Mouse (Mus musculus) hindbrain, embryonic 14.5 days (tissue): ENCODE measurements at regions not wholly inside any gene's neighbourhood (a gene's known extent, or its start where the extent isn't known, plus 50 kb on each side); places are given as distances from the start of the nearest gene placed in this dataset.
"Not testable (repeated sequence)": the region's sequence is repeated elsewhere in the genome, so short reads cannot be mapped to it uniquely, and the experiment has no call there.

Source experiments
- ATAC-seq: fragments of 200-750 bp; cut with Nextera tagmentation; 2 replicates; pipeline ENCODE4 v1.8.0; 2017; ENCODE audit warnings: moderate number of reproducible peaks, mild to moderate bottlenecking, moderate TSS enrichment, moderate library complexity; ENCODE audit not compliant: low FRiP score
- DNase-seq: peaks from one replicate; pipeline ENCODE4 v3.0.0-alpha.2; 2015; ENCODE audit warnings: low spot score
- H3K27ac ChIP-seq: fragments of 300-500 bp; sonication (generic); 2 replicates; pipeline ENCODE4 v1.5.1; 2014; ENCODE audit warnings: mild to moderate bottlenecking, moderate library complexity
- H3K27me3 ChIP-seq: fragments of 300-500 bp; sonication (generic); 2 replicates; pipeline ENCODE4 v1.6.1; 2014; ENCODE audit warnings: mild to moderate bottlenecking, low read length, mixed read lengths; ENCODE audit not compliant: control insufficient read depth, insufficient read depth
- H3K36me3 ChIP-seq: fragments of 300-500 bp; sonication (generic); replicated peaks from 2 replicates; pipeline ENCODE4 v1.6.1; 2014; ENCODE audit not compliant: control insufficient read depth, insufficient read depth
- H3K4me1 ChIP-seq: fragments of 300-500 bp; sonication (generic); replicated peaks from 2 replicates; pipeline ENCODE4 v1.6.1; 2014; ENCODE audit warnings: antibody characterized with exemption, low read length, mixed read lengths; ENCODE audit not compliant: control insufficient read depth, insufficient read depth
- H3K4me2 ChIP-seq: fragments of 300-500 bp; sonication (generic); replicated peaks from 2 replicates; pipeline ENCODE4 v1.6.1; 2014; ENCODE audit warnings: mild to moderate bottlenecking, moderate library complexity
- H3K4me3 ChIP-seq: fragments of 300-500 bp; sonication (generic); replicated peaks from 2 replicates; pipeline ENCODE4 v1.5.1; 2014; ENCODE audit warnings: mild to moderate bottlenecking, low read length
- H3K9ac ChIP-seq: fragments of 300-500 bp; sonication (generic); 2 replicates; pipeline ENCODE4 v1.6.1; 2014
- H3K9me3 ChIP-seq: fragments of 300-500 bp; sonication (generic); 2 replicates; pipeline ENCODE4 v1.6.1; 2016; ENCODE audit warnings: low read length; ENCODE audit not compliant: control insufficient read depth
- WGBS: fragments of 180-500 bp; shearing (Covaris S2); extraction: QIAGEN DNeasy Blood & Tissue Kit; methylation state at CpG from one replicate; pipeline ENCODE4 v1.1.7; 2014; 5-methylcytosine and 5-hydroxymethylcytosine counted together

DNA sequence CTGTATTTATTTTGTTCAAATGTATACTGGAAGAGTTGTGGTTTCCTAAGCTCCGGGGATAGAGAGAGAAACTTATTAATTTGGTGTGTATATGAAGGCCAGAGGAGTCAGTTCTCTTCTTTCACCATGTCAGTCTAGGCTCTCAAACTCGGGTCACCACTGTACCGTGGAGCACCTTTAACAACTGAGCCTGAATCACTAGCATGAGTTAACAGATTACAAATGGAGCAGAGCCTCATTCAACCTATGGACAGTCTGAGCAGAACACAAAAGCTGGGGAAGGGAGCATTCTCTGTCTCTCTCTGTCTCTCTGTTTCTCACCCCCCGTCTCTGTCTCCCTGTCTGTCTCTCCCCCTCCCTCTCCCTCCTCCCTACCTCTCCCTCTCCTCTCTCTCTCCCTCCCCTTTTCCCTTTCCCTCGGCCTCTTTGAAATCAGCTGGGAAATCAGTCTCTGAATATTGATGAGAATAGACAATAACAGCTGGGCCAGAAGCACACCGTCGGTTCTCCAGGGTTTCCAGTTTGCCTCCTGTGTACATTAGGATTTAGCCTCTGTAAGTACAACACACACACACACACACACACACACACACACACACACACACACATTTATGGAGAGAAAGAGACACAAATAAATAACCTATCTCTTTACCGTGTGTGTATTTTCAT lies 200.4 kb upstream of the 1700056E22Rik start:
- no peaks in the 10 kb centered on the region for H3K36me3 ChIP-seq
- no peak for DNase-seq
- H3K27ac ChIP-seq: no peak overlapping the region
- no peak overlapping the region for H3K4me2 ChIP-seq
- WGBS: 35% methylated on average over 8 of the region's 8 CpGs
- no peak overlapping the region for H3K4me3 ChIP-seq
- ATAC-seq: no peak
- H3K9me3 ChIP-seq: no peaks in the 10 kb centered on the region
- H3K27me3 ChIP-seq: no peaks in the 10 kb centered on the region; the same call in 1 of the 2 replicates
- peaks cover 14% of the 10 kb centered on the region; the same call in 1 of the 2 replicates for H3K4me1 ChIP-seq
- no peak overlapping the region for H3K9ac ChIP-seq

DNA sequence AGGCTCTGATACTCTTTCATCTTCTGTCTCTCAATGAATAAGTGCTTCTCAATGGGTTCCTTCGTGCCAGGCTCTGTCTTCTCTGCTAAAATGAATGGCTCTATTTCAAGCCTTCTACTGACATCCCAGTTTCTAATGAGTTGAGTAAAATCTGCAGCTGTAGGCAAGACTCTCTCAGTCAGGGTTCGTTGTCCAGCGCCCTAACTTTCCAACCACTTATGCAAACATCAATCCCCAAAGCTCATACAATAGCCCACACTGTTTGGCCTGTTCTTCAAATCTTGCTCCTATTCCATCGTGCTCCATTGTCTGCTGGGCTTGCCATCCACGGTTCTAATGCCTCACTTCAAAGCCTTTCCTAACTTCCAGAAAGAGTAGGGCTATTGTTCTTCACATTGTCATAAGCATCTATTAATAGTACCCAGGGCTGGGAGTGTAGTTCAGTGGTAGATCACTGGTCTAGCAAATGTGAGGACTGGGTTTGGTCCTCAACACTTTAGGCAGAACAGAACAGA lies 199.7 kb upstream of the 1700056E22Rik start:
- WGBS: 58% methylated on average over 5 of the region's 5 CpGs
- no peak for ATAC-seq
- no peak overlapping the region for H3K9ac ChIP-seq
- no peaks in the 10 kb centered on the region for H3K36me3 ChIP-seq
- H3K4me1 ChIP-seq: peaks cover 14% of the 10 kb centered on the region; the same call in 1 of the 2 replicates
- DNase-seq: no peak
- no peak overlapping the region for H3K4me3 ChIP-seq
- H3K9me3 ChIP-seq: no peaks in the 10 kb centered on the region
- H3K27ac ChIP-seq: no peak overlapping the region
- no peaks in the 10 kb centered on the region; the same call in 1 of the 2 replicates for H3K27me3 ChIP-seq
- H3K4me2 ChIP-seq: no peak overlapping the region

DNA sequence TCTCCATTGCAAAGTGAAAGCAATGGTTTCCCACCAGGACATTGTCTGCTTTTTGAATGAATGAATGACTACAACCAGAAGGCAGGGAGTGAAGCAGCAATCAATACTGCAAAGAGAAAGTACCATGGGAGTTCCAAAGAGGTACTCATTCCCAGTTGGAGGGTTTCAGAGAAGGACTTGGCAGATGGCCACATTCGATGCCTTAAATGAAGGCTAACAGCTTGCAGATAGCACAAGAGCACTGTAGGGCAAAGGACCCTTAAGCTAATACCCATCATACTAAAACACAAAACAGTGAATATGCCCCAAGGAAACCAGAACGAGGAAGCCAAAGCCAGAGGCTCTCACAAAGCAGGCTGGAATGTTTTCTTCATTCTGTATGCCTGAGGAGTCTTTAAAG lies 188.2 kb upstream of the 1700056E22Rik start:
- H3K4me3 ChIP-seq: no peak overlapping the region
- no peak overlapping the region for H3K4me2 ChIP-seq
- DNase-seq (no peak), ATAC-seq (no peak)
- H3K27ac ChIP-seq: no peak overlapping the region
- no peak overlapping the region for H3K9ac ChIP-seq
- no peaks in the 10 kb centered on the region for H3K9me3 ChIP-seq
- no peaks in the 10 kb centered on the region for H3K27me3 ChIP-seq
- no peaks in the 10 kb centered on the region for H3K4me1 ChIP-seq
- no peaks in the 10 kb centered on the region for H3K36me3 ChIP-seq
- WGBS: 78% methylated on average over 2 of the region's 2 CpGs

DNA sequence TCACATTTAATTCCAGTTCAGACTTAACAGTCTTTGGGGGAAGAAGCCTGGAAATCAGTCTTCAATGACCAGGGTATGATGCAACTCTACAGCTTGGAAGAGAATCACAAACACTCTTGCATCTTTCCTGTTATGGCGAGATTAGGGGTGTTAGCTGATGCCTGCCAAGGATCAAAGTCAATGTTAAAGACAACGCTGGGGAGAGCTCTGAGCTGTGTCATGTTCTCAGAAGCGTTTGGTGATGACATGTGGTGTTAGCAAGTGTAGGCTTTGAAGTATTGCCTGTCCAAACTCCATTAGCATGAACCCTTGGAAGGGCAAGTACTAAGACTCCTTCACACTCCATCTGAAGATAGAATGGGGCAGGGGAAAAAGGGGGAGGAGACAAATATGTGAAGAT lies 187.7 kb upstream of the 1700056E22Rik start:
- no peak for ATAC-seq
- Histone ChIP-seq H3K9ac (no peak overlapping the region), H3K36me3 (no peaks in the 10 kb centered on the region), H3K4me1 (no peaks in the 10 kb centered on the region), H3K4me3 (no peak overlapping the region), H3K9me3 (no peaks in the 10 kb centered on the region), H3K4me2 (no peak overlapping the region), H3K27ac (no peak overlapping the region), H3K27me3 (no peaks in the 10 kb centered on the region)
- DNase-seq: no peak
- 82% methylated on average over 3 of the region's 3 CpGs for WGBS

DNA sequence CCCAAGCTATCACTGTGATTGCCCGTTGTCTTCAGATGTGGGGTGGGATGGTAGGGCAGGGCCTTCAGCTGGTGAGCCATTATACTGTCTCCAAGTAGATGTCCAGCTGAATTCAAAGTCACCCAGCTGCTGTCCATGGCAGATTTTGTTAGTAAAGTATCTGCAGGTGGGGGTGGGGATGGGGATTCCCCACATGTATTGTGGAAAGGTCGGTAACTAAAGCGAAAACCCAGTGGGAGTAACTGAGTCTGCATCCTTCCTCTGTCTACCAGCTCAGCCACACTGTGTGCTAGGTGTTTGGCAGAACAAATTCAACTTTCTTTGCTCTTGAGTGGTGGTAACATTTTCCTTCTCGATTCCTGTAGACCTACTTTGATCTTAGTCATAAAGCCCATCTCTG lies 163.2 kb upstream of the 1700056E22Rik start:
- no peak for ATAC-seq
- Histone ChIP-seq H3K4me3 (no peak overlapping the region), H3K27me3 (no peaks in the 10 kb centered on the region), H3K36me3 (no peaks in the 10 kb centered on the region), H3K4me1 (no peaks in the 10 kb centered on the region), H3K27ac (no peak overlapping the region), H3K9me3 (no peaks in the 10 kb centered on the region), H3K4me2 (no peak overlapping the region), H3K9ac (no peak overlapping the region)
- DNase-seq: no peak
- 93% methylated on average over 4 of the region's 4 CpGs for WGBS

DNA sequence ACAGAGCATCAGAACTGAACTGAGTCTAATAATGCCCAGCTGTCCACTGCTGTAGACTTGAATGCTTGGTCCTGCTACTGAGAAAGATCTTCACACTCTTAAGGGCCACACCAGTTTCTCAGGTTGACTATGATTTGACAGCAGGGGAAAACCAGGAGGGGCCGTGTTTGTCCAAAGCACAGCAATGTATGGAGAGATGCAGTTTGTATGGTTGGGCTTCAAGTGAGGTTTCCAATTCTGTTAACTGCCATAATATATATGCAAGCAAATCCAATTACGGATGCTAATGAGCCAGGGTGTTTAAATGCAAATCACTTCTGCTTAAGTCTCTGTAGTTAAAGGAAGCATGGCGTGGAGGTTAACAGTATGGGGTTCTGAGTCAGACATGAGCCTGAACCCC lies 157.2 kb upstream of the 1700056E22Rik start:
- H3K4me1 ChIP-seq: no peaks in the 10 kb centered on the region
- H3K9ac ChIP-seq: no peak overlapping the region
- no peak overlapping the region for H3K4me2 ChIP-seq
- no peak overlapping the region for H3K4me3 ChIP-seq
- H3K27ac ChIP-seq: no peak overlapping the region
- H3K36me3 ChIP-seq: no peaks in the 10 kb centered on the region
- ATAC-seq (no peak), DNase-seq (no peak)
- no peaks in the 10 kb centered on the region for H3K9me3 ChIP-seq
- no peaks in the 10 kb centered on the region for H3K27me3 ChIP-seq
- WGBS: 56% methylated on average over 3 of the region's 3 CpGs

DNA sequence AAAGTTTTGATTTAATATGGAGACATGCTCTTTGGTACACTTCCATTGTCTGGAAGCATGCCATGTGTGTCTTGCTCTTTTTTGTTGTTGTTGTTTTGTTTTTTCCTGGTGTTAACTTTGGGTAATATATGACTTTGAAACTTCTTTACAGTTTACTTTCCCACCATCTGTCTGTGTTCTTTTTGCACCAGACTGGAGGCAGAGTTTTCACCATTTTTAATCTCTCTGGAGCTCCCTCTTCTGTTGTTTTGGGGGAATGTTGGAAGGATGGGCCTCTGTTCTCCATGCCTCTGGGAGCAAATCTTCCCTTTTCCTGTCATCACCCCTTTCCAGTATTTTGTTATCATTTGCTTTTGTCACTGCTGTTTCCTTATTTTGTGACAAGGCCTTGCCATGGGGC lies 153.5 kb upstream of the 1700056E22Rik start:
- no peak overlapping the region for H3K9ac ChIP-seq
- H3K4me3 ChIP-seq: no peak overlapping the region
- H3K36me3 ChIP-seq: no peaks in the 10 kb centered on the region
- no peak overlapping the region for H3K4me2 ChIP-seq
- no peak for DNase-seq
- no peaks in the 10 kb centered on the region for H3K9me3 ChIP-seq
- H3K27me3 ChIP-seq: no peaks in the 10 kb centered on the region
- no peaks in the 10 kb centered on the region for H3K4me1 ChIP-seq
- no peak overlapping the region for H3K27ac ChIP-seq
- ATAC-seq: no peak

DNA sequence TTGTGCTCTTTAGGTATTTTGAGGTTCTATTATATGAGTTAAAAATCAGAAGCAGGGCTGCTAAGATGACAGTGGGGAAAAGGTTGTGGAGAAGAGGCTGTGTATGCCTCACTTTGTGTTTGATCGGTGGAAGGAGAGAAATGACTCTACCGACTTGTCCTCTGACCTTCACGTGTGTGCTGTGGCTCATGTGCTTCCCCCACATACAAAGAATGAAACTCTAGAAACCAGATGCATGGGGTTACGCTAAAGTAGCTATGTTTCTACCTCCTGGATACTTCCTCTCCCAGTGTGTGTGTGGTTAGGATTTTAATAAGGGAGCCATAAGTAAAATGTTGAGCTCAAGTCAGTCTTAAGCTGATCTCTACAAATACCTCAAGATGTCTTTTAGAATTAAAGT lies 148.1 kb upstream of the 1700056E22Rik start:
- 93% methylated on average over 4 of the region's 4 CpGs for WGBS
- no peak for DNase-seq
- ATAC-seq: no peak

DNA sequence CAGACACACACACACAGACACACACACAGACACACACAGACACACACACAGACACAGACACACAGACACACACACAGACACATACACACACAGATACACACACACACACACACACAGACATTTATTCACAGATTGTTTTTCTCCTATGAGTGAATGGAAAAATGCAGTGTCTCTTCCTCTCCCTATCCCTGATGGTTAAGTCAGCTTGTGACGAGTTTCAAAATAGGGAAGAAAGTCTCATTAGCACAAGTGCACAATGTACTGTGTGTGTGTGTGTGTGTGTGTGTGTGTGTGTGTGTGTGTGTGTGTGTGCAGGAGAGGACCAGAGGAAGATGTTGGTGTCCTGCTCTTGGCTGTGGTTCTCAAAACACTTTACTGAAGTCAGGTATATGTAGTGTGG lies 140.3 kb upstream of the 1700056E22Rik start:
- not testable (repeated sequence) for ATAC-seq, DNase-seq
- 88% methylated on average over 1 of the region's 1 CpGs for WGBS

More for the DNA sequence above, 148.1 kb upstream of the 1700056E22Rik start:
- no peak overlapping the region for H3K4me2 ChIP-seq
- no peaks in the 10 kb centered on the region for H3K27me3 ChIP-seq
- no peaks in the 10 kb centered on the region for H3K4me1 ChIP-seq
- H3K27ac ChIP-seq: no peak overlapping the region
- no peak overlapping the region for H3K4me3 ChIP-seq
- no peaks in the 10 kb centered on the region for H3K36me3 ChIP-seq
- no peaks in the 10 kb centered on the region for H3K9me3 ChIP-seq
- no peak overlapping the region for H3K9ac ChIP-seq

DNA sequence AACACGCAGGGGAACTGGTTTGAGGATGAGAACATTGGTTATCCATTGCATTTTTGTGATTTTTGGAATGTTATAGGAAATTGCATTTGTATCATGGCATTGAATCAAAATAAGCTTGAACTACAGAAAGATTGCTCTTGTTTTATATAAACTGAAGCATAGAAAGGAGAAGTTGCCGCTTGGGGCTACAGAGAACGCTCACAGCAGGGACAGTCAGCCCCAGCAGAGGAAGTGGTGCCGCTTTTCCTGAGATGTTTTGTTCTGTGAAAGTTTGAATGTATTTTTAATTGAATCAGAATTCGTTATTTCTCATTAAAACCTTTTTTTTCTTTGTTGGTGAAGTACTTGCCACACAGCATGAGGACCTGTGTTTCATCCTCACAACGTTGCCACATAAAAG lies 139.6 kb upstream of the 1700056E22Rik start:
- no peaks in the 10 kb centered on the region for H3K9me3 ChIP-seq
- ATAC-seq (no peak), DNase-seq (no peak)
- H3K4me2 ChIP-seq: no peak overlapping the region
- no peaks in the 10 kb centered on the region for H3K27me3 ChIP-seq
- H3K27ac ChIP-seq: no peak overlapping the region
- H3K4me3 ChIP-seq: no peak overlapping the region
- no peak overlapping the region for H3K9ac ChIP-seq
- no peaks in the 10 kb centered on the region for H3K36me3 ChIP-seq
- WGBS: 79% methylated on average over 6 of the region's 6 CpGs
- no peaks in the 10 kb centered on the region for H3K4me1 ChIP-seq

More for the DNA sequence above, 140.3 kb upstream of the 1700056E22Rik start:
- not testable (repeated sequence) for H3K36me3 ChIP-seq, H3K4me2 ChIP-seq, H3K9me3 ChIP-seq, H3K27ac ChIP-seq, H3K27me3 ChIP-seq, H3K4me3 ChIP-seq, H3K9ac ChIP-seq, H3K4me1 ChIP-seq
